Mouse (Mus musculus): ENCODE data around the gene Fbxo48. TPM values are rescaled to one million over a fixed set of nuclear protein-coding genes. Genes with fewer than 3 reads are reported as not detected.

Gene Fbxo48
- polyA plus RNA-seq, 1 experiment, result 4.0 TPM

- H3K27ac ChIP-seq (ENCODE audit: insufficient read depth, low read depth, low read length), result no peak overlapping the region
- peaks cover 2% of the 10 kb centered on the region; the same call in 1 of the 2 replicates for H3K4me1 ChIP-seq (ENCODE audit: control insufficient read depth, insufficient read depth, low read length)
- TF ChIP-seq CTCF (IDR thresholded peaks at IDR 0.05; ENCODE audit: low read depth, low read length), result no peak
- no peak for TF ChIP-seq POLR2A (IDR thresholded peaks at IDR 0.05; ENCODE audit: borderline replicate concordance, low read depth, low read length)
- no peak overlapping the region for H3K4me3 ChIP-seq (ENCODE audit: insufficient read depth, low read length)
Observed at GRCm38 (mm10) chr11:16935577-16936236, 15.5 kb upstream of the Fbxo48 start.

GRCm38 (mm10) chr11:16941103-16941793 is 9.9 kb upstream of the Fbxo48 start:
- Histone ChIP-seq H3K4me3 (ENCODE audit: insufficient read depth, low read length) (no peak overlapping the region), H3K4me1 (ENCODE audit: control insufficient read depth, insufficient read depth, low read length) (peaks cover 2% of the 10 kb centered on the region), H3K27ac (ENCODE audit: insufficient read depth, low read depth, low read length) (no peak overlapping the region)
- no peak for TF ChIP-seq POLR2A (IDR thresholded peaks at IDR 0.05; ENCODE audit: borderline replicate concordance, low read depth, low read length)
- no peak for TF ChIP-seq CTCF (IDR thresholded peaks at IDR 0.05; ENCODE audit: low read depth, low read length)

- TF ChIP-seq CTCF (IDR thresholded peaks at IDR 0.05; ENCODE audit: low read depth, low read length) (no peak), POLR2A (IDR thresholded peaks at IDR 0.05; ENCODE audit: borderline replicate concordance, low read depth, low read length) (no peak)
- H3K27ac ChIP-seq (ENCODE audit: insufficient read depth, low read depth, low read length), result no peak overlapping the region
- no peak overlapping the region for H3K4me3 ChIP-seq (ENCODE audit: insufficient read depth, low read length)
- H3K4me1 ChIP-seq (ENCODE audit: control insufficient read depth, insufficient read depth, low read length), result peaks cover 2% of the 10 kb centered on the region
Observed at GRCm38 (mm10) chr11:16941973-16942452, 9.2 kb upstream of the Fbxo48 start.

DNA sequence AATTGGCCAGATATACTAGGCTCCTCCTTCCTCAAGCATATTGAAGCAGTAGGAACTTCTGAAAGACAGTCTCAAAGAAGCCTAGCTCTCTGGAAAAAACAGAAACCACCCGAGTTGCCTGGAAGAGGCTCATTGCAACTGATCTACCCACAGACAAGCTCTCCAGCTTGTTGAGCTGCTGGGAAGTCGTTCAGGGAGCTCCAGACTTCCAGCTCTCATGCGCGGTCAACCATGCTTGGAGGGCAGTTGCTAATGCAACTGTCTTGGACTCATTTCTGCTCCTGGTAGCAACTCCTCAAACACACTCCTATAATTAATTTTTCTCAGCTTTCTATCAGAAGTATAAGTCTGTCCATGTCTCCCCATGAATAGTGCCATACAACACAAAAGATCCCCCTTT is 8.2 kb upstream of the Fbxo48 start:
- Histone ChIP-seq H3K4me1 (ENCODE audit: control insufficient read depth, insufficient read depth, low read length) (peaks cover 2% of the 10 kb centered on the region), H3K27ac (ENCODE audit: insufficient read depth, low read depth, low read length) (no peak overlapping the region), H3K4me3 (ENCODE audit: insufficient read depth, low read length) (no peak overlapping the region)
- TF ChIP-seq POLR2A (IDR thresholded peaks at IDR 0.05; ENCODE audit: borderline replicate concordance, low read depth, low read length) (no peak), CTCF (IDR thresholded peaks at IDR 0.05; ENCODE audit: low read depth, low read length) (no peak)

DNA sequence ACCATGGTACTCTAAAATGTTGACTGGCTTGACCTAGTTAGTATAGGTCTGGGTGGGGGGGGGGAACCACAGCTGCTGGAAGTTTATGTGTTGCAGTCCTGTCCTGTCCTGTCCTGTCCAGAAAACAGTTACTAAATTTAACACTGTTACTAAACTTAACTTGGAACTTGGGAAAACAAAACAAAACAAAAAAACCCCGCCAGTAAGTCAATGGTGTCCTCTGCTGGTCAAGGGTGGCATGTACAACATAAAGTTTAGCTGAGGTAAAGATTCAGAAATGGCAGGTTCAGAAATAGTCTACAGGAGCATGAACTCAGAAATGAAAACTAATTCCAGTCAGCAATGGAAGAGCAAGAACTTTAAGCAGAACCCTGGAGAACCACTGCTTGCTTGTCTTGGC is 2.4 kb upstream of the Fbxo48 start:
- Histone ChIP-seq H3K4me3 (ENCODE audit: insufficient read depth, low read length) (no peak overlapping the region), H3K27ac (ENCODE audit: insufficient read depth, low read depth, low read length) (no peak overlapping the region), H3K4me1 (ENCODE audit: control insufficient read depth, insufficient read depth, low read length) (peaks cover 13% of the 10 kb centered on the region)
- no peak for TF ChIP-seq POLR2A (IDR thresholded peaks at IDR 0.05; ENCODE audit: borderline replicate concordance, low read depth, low read length)
- TF ChIP-seq CTCF (IDR thresholded peaks at IDR 0.05; ENCODE audit: low read depth, low read length), result no peak

DNA sequence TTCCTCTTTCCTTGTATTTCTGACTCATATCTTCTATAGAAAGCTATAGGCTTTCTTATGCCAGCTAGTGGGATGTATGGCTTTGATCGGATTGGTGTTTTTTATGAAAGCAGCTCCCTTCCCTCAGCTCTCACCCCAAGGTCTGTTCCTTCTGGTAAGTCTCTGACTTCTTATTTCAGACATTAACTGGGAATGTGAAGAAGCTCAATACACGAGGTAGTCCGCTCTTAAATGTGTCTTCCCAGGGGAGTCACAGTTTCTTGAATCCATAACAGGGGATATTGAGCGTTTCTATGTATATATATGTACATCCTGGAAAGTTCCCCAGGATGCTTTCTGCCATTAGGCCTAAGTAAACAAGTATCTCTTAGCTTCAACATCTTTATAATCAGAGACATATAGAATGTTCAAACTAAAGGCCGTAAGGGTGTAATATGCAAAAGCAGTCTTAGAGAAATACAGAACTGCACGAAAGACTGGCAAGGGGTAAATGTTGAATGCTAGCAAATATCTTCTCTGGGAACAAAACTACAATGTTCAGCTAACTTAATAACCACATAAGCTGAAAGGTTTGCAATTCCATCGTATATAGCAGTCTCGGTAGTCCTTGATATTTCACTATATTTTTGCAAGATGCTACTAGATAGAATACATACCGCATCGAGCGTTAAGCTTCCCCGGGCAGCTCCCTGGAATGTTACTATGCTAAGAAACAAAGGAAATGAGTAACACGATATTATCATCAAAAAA is 774 bp upstream of the Fbxo48 start:
- H3K4me3 ChIP-seq (ENCODE audit: insufficient read depth, low read length), result peak overlapping the region; percentile 62
- peaks cover 19% of the 10 kb centered on the region for H3K4me1 ChIP-seq (ENCODE audit: control insufficient read depth, insufficient read depth, low read length)
- no peak for TF ChIP-seq CTCF (IDR thresholded peaks at IDR 0.05; ENCODE audit: low read depth, low read length)
- TF ChIP-seq POLR2A (IDR thresholded peaks at IDR 0.05; ENCODE audit: borderline replicate concordance, low read depth, low read length), result no peak
- peak overlapping the region; percentile 82 for H3K27ac ChIP-seq (ENCODE audit: insufficient read depth, low read depth, low read length)

- TF ChIP-seq POLR2A (IDR thresholded peaks at IDR 0.05; ENCODE audit: borderline replicate concordance, low read depth, low read length), result no peak
- no peak for TF ChIP-seq CTCF (IDR thresholded peaks at IDR 0.05; ENCODE audit: low read depth, low read length)
- Histone ChIP-seq H3K4me1 (ENCODE audit: control insufficient read depth, insufficient read depth, low read length) (peaks cover 24% of the 10 kb centered on the region), H3K27ac (ENCODE audit: insufficient read depth, low read depth, low read length) (peak overlapping the region; percentile 59), H3K4me3 (ENCODE audit: insufficient read depth, low read length) (peak overlapping the region; percentile 83)
Observed at GRCm38 (mm10) chr11:16951761-16952010, 511 bp downstream of the Fbxo48 start.

DNA sequence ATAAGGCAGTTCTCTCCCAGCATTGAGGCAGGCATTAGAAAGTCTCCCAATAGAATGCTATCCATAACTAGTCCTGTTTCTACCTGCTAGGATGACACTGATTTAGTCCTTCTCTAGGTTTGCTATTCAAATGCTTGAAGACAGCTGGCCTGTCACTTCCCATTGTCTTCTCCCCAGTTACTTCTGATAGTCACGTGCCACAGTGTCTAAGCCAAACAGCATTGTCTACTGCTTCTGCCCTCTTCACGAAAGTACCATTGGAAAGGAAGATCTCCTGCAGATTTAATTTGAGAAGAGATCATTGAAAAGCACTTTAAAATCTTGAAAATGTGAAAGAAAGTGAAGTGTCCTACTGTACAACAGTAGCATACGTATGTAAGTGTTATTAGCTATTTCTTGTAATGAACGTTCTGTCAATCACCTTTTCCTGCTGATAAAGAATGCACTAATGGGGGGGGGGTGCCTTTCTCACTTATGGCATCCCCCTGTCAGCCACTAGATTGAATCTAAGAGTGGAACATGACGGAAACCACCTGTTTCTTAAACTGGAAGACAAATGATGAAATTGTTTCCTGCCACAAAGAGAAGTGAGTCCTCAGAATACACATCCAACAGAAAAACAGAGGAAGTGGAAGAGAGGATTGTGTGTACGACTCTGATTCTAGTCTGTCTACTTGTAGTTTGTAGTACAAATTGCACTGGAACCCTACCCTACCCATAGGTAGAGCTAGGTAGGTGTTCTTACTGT is 5.1 kb downstream of the Fbxo48 start:
- Histone ChIP-seq H3K27ac (ENCODE audit: insufficient read depth, low read depth, low read length) (peak overlapping the region; percentile 78), H3K4me3 (ENCODE audit: insufficient read depth, low read length) (peak overlapping the region; percentile 5; the same call in 1 of the 2 replicates), H3K4me1 (ENCODE audit: control insufficient read depth, insufficient read depth, low read length) (peaks cover 30% of the 10 kb centered on the region)
- TF ChIP-seq POLR2A (IDR thresholded peaks at IDR 0.05; ENCODE audit: borderline replicate concordance, low read depth, low read length) (no peak), CTCF (IDR thresholded peaks at IDR 0.05; ENCODE audit: low read depth, low read length) (no peak)

DNA sequence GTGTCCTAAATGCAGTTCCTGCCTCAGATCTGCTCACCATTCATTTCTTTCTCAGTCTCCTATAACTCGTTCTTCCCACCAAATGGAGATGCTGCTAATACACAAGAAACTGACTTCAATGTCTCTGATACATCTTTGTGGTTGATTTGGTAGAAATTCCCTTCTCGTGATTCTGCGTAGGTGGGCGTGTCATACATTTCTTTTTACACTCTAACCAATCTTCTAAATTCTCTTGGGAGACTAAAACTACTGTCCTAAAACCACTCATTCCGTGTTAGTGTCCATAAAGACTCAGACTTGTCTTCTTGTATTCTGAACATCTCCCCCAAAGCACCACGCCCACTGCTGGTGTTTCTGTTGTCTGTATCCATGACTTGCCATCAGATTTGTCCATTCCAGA is 5.9 kb downstream of the Fbxo48 start:
- Histone ChIP-seq H3K4me1 (ENCODE audit: control insufficient read depth, insufficient read depth, low read length) (peaks cover 30% of the 10 kb centered on the region), H3K4me3 (ENCODE audit: insufficient read depth, low read length) (no peak overlapping the region), H3K27ac (ENCODE audit: insufficient read depth, low read depth, low read length) (peak overlapping the region; percentile 78)
- TF ChIP-seq POLR2A (IDR thresholded peaks at IDR 0.05; ENCODE audit: borderline replicate concordance, low read depth, low read length) (no peak), CTCF (IDR thresholded peaks at IDR 0.05; ENCODE audit: low read depth, low read length) (no peak)

Data from bone marrow macrophage, adult 2 months (primary cell).